Mouse (Mus musculus) thymus, postnatal 0 days (tissue): ENCODE data around the gene Slc22a2. TPM values are rescaled to one million over a fixed set of nuclear protein-coding genes. Genes with fewer than 3 reads are reported as not detected.

Experiments used
- DNase-seq: peaks from one replicate; pipeline ENCODE4 v3.0.0-alpha.2; 2015; ENCODE audit warnings: low spot score
- polyA plus RNA-seq: library from polyadenylated mRNA; unstranded; fragments of >200 nt; fragmentation: Nextera tagmentation; extraction: Ambion mirVana; gene quantifications from 2 replicates; pipeline ENCODE4 v1.2.1, GENCODE M21; 2015

Slc22a2 gene
- polyA plus RNA-seq, 1 experiment from 2014 or later, result 0.10 TPM

GRCm38 (mm10) chr17:12677139-12677538 lies 93.2 kb downstream of the Slc22a2 start:
- no peak for DNase-seq

Other genes with a start within 250 kb of the Slc22a2 start
- 0.05 TPM in 1 of 2 replicates, not detected in the other for gene Plg, start 205.5 kb upstream of the Slc22a2 start, polyA plus RNA-seq
- 2.9 and 3.1 TPM in 2 replicates for gene Slc22a3, start 76.4 kb upstream of the Slc22a2 start, polyA plus RNA-seq
- gene Slc22a1, start 91.7 kb downstream of the Slc22a2 start, polyA plus RNA-seq, result 0.08 and 0.49 TPM in 2 replicates
- 8.9 and 9.7 TPM in 2 replicates for gene Igf2r, start 185.5 kb downstream of the Slc22a2 start, polyA plus RNA-seq